ENCODE assay signal across 9 mouse cellular contexts in genomic region chr2:71192195-71192807, GRCm38 (mm10). TPM values are rescaled to one million over a fixed set of nuclear protein-coding genes. Genes with fewer than 3 reads are reported as not detected.
DNase-seq lines count a peak whose midpoint lies in the region; ATAC-seq and TF ChIP-seq lines count a peak whose summit lies in the region.
"Had no signal": no experiment of that assay in that cellular context is flagged by ENCODE, and none has a peak within 500 bp of the region (broad histone marks: within the 10 kb centered on the region; RNA-seq: fewer than 3 reads in every experiment).

No protein-coding gene starts in this region.

- peak overlapping the region; percentile 36 for H3K4me2 ChIP-seq in limb, embryonic 14.5 days (replicated peaks; ENCODE audit: low read depth, low read length, severe bottlenecking)
- H3K4me2 ChIP-seq: liver, embryonic 13.5 days had no signal

- no peak overlapping the region for H3K27ac ChIP-seq in heart, embryonic 10.5 days
- no peak overlapping the region for H3K27ac ChIP-seq in heart, adult 2 months
- no peak overlapping the region for H3K27ac ChIP-seq in limb, embryonic 14.5 days (replicated peaks; ENCODE audit: low read depth, low read length)
- H3K27ac ChIP-seq: liver, embryonic 13.5 days had no signal

- 51% methylated on average over 17 of the region's 17 CpGs for WGBS in heart, embryonic 10.5 days
- 58% methylated on average over 17 of the region's 17 CpGs for WGBS in heart, adult 2 months
- WGBS in limb, embryonic 14.5 days, result 33% methylated on average over 17 of the region's 17 CpGs

- no peak overlapping the region for H3K9ac ChIP-seq in heart, adult 2 months (ENCODE audit: low read depth, low read length)
- no peak overlapping the region for H3K9ac ChIP-seq in limb, embryonic 14.5 days (ENCODE audit: low read depth, low read length, severe bottlenecking)
- H3K9ac ChIP-seq: liver, embryonic 13.5 days had no signal

- no peak for TF ChIP-seq POLR2A in heart, adult 2 months (IDR thresholded peaks at IDR 0.05; ENCODE audit: insufficient read depth, low read depth, low read length)
- TF ChIP-seq POLR2A in limb, embryonic 14.5 days (IDR thresholded peaks at IDR 0.05; ENCODE audit: borderline replicate concordance, extremely low read depth, insufficient read depth, insufficient read length), result no peak

- H3K4me3 ChIP-seq in heart, embryonic 10.5 days, result peak overlapping the region; percentile 30
- H3K4me3 ChIP-seq in heart, adult 2 months, result no peak overlapping the region
- peak overlapping the region; percentile 53 for H3K4me3 ChIP-seq in megakaryocyte, embryonic 14.5 days (replicated peaks)
- H3K4me3 ChIP-seq in limb, embryonic 14.5 days (replicated peaks; ENCODE audit: low read length), result peak overlapping the region; percentile 11; the same call in 1 of the 2 replicates
- H3K4me3 ChIP-seq: liver, embryonic 13.5 days had no signal

- no peaks in the 10 kb centered on the region for H3K9me3 ChIP-seq in heart, embryonic 10.5 days
- H3K9me3 ChIP-seq in megakaryocyte, embryonic 14.5 days, result no peaks in the 10 kb centered on the region
- H3K9me3 ChIP-seq in limb, embryonic 14.5 days (ENCODE audit: control insufficient read depth, low read length), result no peaks in the 10 kb centered on the region
- H3K9me3 ChIP-seq: liver, embryonic 13.5 days had no signal

- intact Hi-C loops in heart, adult 2 months (cut with DNase I), result no loop called here

- ATAC-seq in megakaryocyte, adult 5-6 weeks (ENCODE audit: poor library complexity, severe bottlenecking), result no peak
- ATAC-seq in limb, embryonic 14.5 days (ENCODE audit: low FRiP score, low read depth), result no peak

- H3K27me3 ChIP-seq in heart, embryonic 10.5 days (ENCODE audit: insufficient read depth, poor library complexity, severe bottlenecking), result 0 out of 2 replicates have a peak, but pooled peaks cover 12% of the 10 kb centered on the region
- H3K27me3 ChIP-seq in heart, adult 2 months (ENCODE audit: control insufficient read depth, insufficient read depth, low read length), result no peaks in the 10 kb centered on the region
- peaks cover 22% of the 10 kb centered on the region for H3K27me3 ChIP-seq in megakaryocyte, embryonic 14.5 days (replicated peaks)
- no peaks in the 10 kb centered on the region; the same call in 1 of the 2 replicates for H3K27me3 ChIP-seq in limb, embryonic 14.5 days (ENCODE audit: control insufficient read depth, insufficient read depth, low read length)

- no peak for TF ChIP-seq CTCF in heart, adult 2 months (IDR thresholded peaks at IDR 0.05)

- H3K36me3 ChIP-seq in heart, embryonic 10.5 days, result no peaks in the 10 kb centered on the region
- no peaks in the 10 kb centered on the region for H3K36me3 ChIP-seq in heart, adult 2 months (ENCODE audit: control insufficient read depth, insufficient read depth, low read length)
- H3K36me3 ChIP-seq in megakaryocyte, embryonic 14.5 days (replicated peaks; ENCODE audit: low read length), result no peaks in the 10 kb centered on the region
- H3K36me3 ChIP-seq in limb, embryonic 14.5 days (ENCODE audit: control insufficient read depth, insufficient read depth, low read length), result no peaks in the 10 kb centered on the region
- H3K36me3 ChIP-seq: liver, embryonic 13.5 days had no signal

- no peaks in the 10 kb centered on the region for H3K79me2 ChIP-seq in heart, adult 2 months (replicated peaks; ENCODE audit: control insufficient read depth, insufficient read depth, low read length)

- DNase-seq in heart, embryonic 10.5 days (ENCODE audit: low spot score), result peak; percentile 59
- DNase-seq in heart, adult 2 months, result no peak
- no peak for DNase-seq in limb, embryonic 14.5 days (ENCODE audit: low spot score)
- DNase-seq in testis, postnatal 10 days (ENCODE audit: low spot score), result no peak
- DNase-seq in c-Kit-positive CD71-positive TER-119-positive erythroid progenitor cells, embryonic 14.5 days (ENCODE audit: low spot score), result no peak
- DNase-seq in adrenal gland, postnatal 25 days, result no peak
- DNase-seq: liver, embryonic 13.5 days had no signal

- TF ChIP-seq EP300 in heart, adult 2 months (IDR thresholded peaks at IDR 0.05; ENCODE audit: insufficient read depth, low read depth, low read length), result no peak

- 0 out of 2 replicates have a peak, but pooled peaks cover 6% of the 10 kb centered on the region for H3K4me1 ChIP-seq in heart, embryonic 10.5 days
- no peaks in the 10 kb centered on the region; the same call in none of the 2 replicates for H3K4me1 ChIP-seq in heart, adult 2 months (ENCODE audit: control insufficient read depth, insufficient read depth, low read length)
- peaks cover 7% of the 10 kb centered on the region; the same call in 1 of the 2 replicates for H3K4me1 ChIP-seq in megakaryocyte, embryonic 14.5 days
- H3K4me1 ChIP-seq in limb, embryonic 14.5 days (ENCODE audit: control insufficient read depth, insufficient read depth, low read length), result peaks cover 13% of the 10 kb centered on the region

RNA-seq across cellular contexts. Expression of gene Dync1i2, which starts 19.2 kb away (rescaled TPM):
- polyA plus RNA-seq in heart, embryonic 10.5 days (2016; fragmentation: Nextera tagmentation; extraction: Ambion mirVana), result 69.4 and 70.4 TPM in 2 replicates
- total RNA-seq in heart, adult 2 months (2021), result 10 to 100 TPM; 56.2 to 58.7 TPM
- 19.9 and 35.8 TPM in 2 replicates for polyA plus RNA-seq in heart, adult 2 months (2012; rRNA removed)
- 15.3 TPM in 1 of 2 replicates, not detected in the other for polyA plus RNA-seq in megakaryocyte, embryonic 14.5 days (2012; ENCODE audit: insufficient read depth, low replicate concordance)
- total RNA-seq in megakaryocyte, adult 5-6 weeks (2015), result 119 and 139 TPM in 2 replicates
- total RNA-seq in megakaryocyte, adult 5-6 weeks (2017), result 126 TPM in 2 replicates
- polyA plus RNA-seq in limb, embryonic 14.5 days (2012; rRNA removed), result 82.5 and 95.0 TPM in 2 replicates
- 94.7 and 108 TPM in 2 replicates for polyA plus RNA-seq in limb, embryonic 14.5 days (2014; fragmentation: Nextera tagmentation; extraction: Ambion mirVana)
- total RNA-seq in adrenal gland, postnatal 25 days (2021), result 100 and 101 TPM in 2 replicates
